Mouse (Mus musculus) lung, postnatal 14 days (tissue): ENCODE results near the gene Naif1.
A peak's percentile ranks its signal among the peaks of the same experiment; 100 is the strongest.

Experiments
- DNase-seq: peaks from one replicate; pipeline ENCODE4 v3.0.0; 2021

Naif1 gene

DNA sequence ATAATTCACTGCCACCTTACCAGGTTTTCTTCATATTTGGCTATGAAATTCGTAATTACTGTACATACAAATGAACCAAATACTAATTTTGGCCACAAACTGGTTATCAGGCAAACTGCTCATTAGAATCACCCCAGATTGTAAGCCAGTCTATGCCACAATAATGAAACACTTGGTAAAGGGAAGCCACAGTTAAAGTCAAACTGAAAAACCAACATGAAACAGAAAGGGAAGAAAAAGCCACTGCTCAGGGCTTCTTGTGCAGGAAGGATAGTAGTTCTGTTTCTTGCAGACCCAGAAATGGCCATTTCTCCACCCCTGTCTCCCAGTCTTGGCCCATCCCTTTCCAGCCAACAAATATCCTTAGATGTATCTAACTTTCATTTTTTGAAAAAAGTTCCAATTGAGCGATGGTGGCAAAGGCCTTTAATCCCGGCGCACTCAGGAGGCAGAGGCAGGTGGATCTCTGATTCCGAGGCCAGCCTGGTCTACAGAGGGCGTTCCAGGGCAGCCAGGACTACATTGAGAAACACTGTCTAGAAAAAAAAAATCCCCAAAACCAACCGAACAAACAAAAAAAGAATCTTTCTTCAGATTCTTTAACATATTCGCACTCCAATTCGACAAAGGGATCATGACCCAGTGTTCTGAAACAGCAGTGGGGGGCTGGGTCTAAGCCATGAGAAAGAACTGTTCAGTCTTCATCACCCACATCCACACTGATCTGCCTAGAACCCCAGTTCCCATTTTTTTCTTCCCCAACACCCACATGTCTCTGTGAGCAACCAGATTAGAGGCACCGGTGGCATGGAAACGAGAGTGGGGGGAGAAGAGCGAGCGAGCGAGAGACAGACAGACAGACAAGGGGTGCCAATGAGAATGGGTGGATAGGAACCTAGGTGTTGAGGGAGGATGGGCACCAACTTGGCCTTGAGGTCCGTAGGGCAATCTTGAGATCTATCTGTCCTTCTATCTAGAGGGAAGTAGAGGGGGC is at the start of gene Naif1:
Gene Naif1, plus strand, starts transcription at position 697 of the 994 bp plus-strand sequence.
- no peak for DNase-seq

DNA sequence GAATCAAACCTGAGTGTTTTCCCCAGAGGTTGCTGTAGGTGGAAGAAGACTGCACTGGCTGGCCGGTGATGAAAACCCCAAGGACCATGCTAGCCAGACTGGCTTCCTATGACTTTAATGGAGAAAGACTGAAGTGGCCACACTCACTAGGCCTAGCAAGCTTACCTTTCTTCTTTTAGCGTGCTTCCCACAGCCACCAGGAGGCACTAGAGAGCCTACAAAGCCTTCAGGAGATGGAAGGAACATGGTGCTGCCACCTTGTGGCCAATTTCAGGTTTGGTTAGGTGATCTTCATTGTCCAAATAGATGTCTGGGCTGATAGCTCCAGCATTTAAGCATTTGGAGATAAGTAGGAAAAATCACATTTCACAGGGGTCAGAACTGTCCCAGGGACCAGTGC is 45.6 kb upstream of the Naif1 start:
- DNase-seq, result peak; percentile 99

DNA sequence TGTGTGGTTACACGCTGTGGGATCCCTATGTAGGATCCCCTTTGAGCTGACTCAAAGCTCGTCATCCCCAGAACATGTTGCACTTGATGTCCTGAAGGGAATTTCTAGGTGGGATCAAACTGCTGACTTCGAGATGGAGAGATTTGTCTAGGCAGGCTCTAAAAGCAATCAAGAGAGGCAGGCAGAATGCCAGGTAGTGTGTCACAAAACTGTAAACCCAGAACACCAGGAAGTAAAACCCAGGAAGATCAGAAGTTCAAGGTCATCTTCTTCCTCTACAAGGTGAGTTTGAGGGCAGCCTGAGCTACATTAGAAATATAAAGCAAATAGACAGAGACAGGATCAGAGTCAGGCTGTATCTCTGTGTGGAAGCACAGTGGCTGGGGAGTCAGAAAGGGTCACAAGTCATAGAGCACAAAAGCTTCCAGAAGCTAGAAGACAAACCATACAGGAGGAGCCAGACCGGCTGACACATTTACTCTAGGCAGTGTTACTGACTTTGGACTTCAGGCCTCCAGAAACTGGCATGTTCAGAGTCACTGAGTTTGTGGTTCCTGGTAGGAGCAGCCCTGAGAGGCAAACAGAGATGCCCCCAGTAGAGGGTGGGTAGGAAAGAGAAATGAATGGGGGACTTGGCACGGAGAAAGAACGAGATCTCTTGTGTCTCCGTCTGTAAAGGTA is 43.0 kb upstream of the Naif1 start:
- no peak for DNase-seq

DNA sequence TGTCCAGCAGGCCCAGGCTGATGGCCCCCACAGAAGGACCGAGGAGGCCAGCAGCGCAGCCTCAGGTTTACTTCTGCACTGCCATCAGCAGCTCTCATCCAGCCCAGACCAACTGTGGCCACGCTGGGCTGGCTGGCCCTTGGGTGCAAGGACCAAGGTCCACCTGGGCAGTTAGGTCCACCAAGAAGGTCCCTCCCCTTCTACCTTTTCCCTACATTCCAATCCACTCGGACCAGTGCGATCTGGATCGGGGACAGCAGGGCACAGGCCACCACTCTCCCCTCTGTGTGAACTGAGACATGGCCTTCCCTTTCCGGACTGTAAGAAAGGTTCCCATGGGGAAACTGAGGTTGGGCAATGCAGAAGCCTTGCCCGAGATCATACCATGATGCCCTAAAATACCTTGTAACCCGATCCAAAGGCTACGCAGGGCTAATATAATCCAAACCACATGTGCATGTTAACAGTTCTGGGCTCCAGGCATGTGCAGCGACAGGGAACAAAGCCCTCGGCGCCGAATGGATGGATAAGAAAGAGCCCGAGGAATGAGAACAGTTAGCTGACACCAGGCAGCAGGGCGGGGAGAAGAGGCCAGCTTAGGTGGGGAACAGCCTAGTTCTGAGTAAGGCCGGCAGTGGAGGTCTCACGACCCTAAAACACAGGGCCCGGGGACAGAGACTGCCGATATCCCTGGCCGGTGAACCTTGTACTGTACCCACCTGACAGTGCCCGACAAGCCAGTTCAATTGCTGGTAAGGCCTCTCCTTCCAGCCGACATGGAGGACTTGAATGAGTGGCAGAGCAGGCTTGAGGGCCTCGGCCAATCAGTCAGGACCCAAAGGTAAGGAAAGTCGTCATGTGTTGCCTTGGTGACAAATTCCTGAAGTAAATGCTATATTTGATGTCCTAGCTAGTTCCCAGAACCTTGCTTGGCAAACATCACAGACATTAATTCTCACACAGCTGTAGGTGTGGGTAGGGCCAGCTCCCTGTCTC is 41.5 kb upstream of the Naif1 start:
- DNase-seq, result no peak

DNA sequence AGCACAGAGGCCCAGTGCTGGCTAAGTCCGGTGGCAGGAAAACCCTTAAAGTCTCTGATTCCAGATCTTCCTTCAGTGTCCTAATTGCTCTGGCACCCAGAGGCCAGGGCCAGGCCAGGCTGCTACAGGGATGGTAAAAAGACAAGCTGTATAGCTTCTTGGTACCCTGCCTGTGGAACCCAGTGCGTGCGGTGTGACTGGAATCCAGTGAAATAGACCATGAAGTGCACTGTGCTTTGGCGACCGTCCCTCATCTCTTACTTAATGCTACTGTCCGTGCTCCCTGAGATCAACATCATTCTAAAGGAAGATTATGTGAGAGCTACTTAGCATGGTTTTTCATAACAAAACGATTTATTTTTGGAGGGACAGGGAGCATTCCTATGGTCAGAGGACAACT is 38.9 kb upstream of the Naif1 start:
- no peak for DNase-seq

DNA sequence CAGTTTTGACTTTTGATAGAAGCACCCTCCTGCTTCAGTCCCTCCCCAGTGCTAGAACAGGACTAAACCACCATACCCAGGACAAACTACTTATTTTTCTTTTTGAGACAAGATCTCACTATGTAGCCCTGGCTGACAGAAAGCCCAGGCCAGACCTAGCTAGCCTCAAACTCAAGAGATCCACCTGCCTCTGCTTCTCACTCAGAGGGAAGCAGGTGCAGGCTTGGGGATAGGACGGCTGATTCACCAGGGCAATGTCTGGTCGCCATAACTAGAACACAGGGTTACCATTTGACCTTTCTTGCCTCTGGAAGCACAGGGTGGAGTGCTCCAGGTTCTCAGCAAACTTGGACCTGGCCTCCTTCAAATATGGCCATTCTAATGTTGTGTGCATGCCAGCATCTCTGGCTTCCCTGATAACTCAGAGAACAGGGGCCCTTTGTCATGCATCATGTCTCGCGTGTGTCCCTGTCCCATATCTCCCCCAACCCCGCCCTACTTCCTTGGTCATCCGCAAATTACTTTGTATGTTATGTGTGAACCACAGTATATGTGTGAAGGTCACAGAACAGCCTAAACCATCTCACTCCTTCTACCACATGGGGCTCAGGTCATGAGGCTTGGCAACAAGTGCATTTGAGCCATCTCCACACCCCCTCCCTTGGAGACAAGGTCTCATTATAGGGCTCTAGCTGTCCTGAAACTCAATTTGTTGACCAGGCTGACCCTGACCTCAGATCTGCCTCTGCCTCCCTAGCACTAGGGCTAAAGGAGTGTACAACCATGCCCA is 37.3 kb upstream of the Naif1 start:
- DNase-seq, result no peak

DNA sequence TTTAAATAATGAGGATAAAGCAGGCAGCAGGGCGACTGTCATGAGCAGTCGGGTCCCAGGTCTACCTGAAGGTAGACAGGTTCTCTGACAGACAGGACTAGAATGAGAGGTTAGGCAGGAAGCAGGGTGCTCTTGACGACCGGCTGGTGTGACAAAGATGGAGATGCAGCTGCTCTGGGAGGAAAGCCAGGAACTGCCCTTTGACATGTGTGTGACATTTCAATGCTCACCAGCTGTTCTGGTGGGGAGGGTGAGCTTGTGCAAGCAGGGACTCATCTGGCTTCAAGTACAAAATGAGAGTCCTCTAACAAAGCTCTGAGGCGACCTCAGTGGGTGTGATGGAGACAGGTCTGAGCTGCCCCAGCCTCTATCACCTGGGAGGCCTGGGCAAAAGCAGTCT is 36.3 kb upstream of the Naif1 start:
- peak; percentile 63 for DNase-seq

DNA sequence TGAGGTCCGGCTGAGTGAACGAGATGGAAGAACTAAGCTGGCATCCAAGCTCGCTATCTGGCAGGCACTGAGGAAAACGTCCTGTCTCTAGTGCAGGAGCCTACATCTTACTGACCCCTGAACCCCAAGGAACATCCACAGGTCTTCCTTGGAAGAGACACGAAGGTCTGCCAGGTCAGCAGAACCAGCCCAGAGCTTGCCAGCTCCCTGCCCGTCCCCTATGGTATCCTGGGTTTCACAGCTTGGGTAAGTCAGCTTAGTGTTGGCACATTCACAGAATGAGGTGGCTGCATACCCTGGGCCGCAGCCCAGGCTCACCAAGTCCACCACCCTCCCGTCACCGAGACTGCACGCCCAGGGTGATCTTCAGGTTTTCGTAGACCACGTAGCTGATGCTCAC is 34.5 kb upstream of the Naif1 start:
- DNase-seq, result no peak

DNA sequence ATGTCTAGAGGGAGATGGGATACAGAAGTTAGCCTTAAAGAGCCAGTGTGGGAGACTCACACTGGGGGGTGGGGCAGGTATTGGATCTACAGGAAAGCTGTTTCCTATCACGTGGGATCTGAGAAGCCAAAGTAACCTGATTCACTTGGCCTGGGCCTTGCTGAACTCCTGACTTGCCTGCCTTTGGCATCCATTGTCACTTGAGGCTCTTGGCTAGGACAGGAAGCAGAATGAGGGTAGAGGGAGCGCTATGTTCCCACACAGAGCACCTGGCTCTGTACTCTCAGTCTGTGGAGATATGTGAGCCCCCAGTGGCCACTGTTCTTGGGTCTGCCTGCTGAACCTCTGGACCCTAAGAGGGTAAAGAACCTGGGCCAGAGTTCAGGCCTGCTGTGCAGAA is 33.7 kb upstream of the Naif1 start:
- DNase-seq, result no peak

DNA sequence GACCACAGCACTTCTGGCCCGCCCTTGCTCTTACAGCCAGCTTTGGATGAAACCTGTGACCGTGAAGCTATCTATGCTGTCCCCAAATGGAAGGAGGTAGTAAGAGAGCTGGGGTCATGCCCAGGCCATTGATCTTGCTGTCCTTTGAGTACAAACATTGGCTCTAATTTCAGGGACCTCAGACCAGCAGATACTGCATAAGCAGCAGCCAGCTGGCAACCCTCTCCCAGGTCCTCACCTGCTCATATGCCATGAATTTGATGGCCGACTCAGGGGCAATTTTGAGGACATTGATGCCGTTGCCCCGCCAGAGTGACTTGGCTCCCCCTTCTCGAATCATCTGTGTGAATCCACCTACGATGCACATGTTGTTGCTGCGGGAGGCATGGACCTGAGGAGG is 32.8 kb upstream of the Naif1 start:
- no peak for DNase-seq

DNA sequence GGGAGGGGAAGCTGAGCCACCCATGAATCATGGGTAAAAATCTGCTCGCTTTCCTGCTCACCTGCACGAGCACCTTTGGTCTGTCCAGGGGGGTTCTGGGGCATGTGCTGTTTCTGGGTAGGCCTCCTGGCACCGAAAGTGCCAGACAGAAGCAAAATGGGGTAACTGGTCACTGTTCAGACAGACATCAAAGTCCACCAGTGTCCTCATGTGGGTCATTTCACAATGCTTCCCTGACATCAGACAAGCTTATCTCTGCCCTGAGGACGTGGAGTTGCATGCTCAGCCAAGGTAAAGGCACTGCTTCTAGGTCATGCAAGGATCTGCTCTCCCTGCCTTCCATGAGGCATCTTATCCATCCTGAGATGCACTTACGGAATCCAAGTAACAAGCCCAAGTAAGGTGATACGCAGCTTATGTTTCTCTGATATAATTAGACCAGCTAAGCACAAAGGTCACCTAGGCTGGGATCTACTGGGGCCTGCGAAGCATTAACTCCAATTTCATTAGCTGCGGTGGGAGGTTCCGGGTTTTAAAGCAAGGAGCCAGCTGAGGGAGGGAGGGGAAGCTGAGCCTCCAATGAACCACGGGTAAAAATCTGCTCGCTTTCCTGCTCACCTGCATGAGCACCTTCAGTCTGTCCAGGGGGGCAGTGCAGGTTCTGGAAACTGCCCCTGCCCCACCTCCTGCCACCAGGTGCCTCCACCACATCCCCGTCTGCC is 31.7 kb upstream of the Naif1 start:
- DNase-seq, result no peak

DNA sequence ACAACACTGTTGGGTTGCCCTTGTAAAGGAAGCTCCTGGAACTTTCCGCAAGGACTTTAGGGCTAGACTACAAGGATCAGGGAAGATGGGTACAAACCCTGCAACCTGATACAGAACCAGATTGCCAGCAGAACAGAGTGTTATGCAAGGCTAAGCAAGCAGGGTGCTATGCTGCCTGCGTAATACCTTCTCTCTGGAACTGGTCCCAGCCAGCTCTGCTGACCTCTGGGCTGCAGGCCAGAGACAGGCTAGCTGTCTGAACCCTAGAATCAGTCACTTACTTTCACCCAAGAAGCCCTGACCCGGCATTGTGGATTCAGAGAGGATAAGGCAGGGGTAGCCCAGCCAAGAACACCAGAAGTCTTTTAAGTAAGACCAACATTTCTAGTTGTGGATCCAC is 30.9 kb upstream of the Naif1 start:
- peak; percentile 74 for DNase-seq

DNA sequence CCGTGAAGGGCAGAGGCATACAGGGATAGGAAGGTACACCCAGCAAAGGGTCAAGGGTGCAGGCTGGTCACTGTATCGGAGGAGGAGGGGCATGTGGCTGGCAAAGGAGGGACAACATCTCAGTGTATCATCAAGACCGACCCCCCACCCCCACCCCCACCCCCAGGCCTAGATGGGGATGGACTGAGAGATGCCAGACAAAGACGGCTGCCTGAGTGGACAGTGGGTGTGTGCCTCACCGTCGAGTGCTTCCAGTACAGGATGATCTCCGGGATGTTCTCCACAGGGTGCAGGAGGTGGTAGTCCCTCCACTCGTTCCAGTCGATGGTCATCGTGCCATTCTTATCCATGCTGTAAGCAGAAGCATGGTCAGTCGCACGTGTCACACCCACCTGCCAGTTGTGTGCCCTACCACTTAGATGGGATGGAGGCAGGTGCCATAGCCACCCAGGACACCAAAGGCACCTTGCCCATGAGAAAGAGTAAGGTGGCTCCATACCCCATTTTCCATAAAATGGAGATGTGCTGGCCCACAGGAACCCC is 30.1 kb upstream of the Naif1 start:
- no peak for DNase-seq

DNA sequence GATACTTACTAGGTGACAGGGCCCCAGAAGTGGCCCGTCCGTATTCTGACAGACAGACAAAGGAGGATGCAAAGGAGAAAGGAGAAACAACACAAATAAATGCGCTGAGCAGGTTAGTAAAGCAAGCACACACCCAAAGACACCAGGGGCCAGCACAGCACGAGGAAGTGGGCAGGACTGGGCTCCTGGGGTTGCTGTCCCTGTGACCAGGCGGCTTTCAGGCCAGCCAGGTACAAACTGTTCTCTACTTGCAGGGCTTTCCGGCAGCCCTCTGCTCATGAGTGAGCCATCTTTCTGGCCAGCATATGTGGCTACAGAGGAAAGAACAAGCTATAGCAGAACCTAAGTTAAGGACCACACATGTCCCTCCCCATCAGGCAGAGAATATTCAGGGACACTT is 29.6 kb upstream of the Naif1 start:
- no peak for DNase-seq

DNA sequence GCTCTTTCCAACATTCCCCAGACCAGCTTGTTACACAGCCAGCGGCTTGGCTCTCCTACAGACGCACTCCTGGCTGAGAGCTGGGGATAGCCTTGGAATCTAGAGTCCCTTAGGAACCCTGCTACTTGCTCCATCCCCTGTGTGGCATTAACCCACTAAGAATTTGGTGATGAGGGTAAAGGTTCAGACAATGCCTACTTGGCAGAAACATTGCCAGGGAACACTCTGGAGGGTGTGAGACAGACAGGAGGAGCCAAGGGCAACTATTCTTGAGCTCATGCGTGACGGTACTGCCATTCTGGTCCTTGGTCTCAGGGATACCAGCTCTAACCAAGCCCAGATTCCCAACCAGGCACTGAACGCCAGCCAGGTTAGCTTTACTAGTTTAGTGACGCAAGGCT is 28.4 kb upstream of the Naif1 start:
- no peak for DNase-seq

DNA sequence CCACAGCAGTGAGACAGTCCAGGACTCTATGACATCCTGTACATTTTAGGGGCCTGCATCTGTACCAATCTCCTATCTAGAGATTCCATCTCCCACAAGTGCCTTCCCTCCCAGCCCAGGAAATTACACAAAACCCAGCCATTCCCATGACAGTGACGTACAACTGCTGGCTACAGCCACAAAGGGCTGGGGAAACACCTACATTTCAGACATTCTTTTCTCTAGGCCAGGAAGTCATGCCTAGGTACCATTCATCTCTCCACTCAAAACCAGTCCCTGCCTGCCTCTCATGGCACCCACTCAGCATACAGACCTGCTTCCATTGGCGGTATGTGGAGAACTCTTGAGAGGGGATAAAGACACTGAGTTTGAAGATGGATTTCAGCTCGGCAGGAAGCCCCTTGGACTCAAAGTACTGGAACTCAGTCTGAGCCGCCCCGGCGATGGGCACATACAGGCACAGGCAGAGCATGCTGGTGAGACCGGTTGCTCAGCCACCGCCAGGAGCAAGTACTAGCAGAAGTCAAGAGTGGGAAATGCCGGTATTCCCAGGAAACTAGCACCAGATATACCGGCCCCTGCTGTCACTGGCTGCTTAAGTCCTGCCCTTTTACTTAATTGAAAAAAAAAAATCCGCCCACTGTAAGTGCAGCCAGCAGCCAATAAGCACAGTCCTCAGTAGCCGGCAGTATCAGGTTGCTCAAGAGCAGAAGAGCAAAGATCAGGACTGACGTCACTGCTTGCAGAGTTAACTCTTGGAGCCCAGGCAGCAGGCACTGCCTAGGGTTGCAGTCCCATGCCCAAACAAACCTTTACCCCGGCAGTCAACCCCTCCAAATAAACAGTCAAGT is 26.6 kb upstream of the Naif1 start:
- DNase-seq, result peak; percentile 68

DNA sequence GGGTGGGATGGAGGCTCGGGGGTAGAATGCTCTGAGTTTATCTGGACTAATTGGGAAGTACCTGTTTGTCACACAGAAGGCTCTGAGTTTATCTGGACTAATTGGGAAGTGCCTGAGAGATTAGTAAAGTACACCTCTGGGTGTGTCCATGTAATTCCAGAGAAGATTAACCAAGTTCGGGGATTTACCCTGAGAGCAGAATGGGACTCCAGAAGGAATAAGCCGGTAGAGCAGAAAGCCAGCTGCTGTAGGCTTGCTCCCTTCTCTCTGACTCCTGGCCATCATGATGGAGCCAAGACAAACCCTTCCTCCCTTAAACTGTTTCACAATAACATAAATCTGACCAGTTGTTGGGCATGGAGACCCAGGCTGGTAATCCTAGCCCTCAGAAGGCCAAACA is 25.5 kb upstream of the Naif1 start:
- no peak for DNase-seq

DNA sequence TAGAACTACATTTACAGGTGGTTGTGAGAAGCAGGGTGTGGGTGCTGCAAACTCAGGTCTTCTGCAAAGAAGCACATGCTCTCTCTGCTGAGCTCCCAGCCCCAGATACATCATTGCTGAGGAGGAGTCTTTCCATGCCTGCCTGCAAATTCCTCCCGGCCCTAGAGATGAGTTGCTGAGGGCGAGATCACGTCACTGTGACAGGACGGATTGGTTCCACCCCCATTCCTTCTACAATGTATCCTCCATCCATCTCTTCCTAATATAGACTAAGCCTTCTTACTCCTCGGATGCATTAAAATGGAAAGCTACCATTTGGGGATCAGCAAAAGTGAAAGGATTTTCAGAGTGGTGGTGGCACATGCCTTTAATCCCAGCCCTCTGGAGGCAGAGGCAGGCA is 24.7 kb upstream of the Naif1 start:
- no peak for DNase-seq

DNA sequence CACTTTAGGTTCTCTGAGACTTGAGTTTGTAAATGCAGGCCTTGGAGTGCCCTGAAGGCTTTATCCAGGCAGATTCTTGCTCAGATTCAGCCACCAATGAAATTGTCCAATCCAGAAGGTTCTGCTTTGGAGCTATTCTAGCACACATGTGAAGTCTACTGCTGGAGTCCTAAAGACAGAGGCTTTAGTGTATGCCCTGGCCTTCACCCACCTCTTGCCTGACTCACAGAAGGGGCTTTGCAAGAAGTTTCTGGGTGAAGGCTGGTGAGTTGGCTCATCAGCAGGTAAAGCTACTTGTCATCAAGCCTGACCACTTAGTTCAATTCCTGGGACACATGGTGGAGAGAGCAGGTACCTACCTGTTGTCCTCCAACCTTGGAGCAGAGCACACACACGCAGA is 24.1 kb upstream of the Naif1 start:
- no peak for DNase-seq

DNA sequence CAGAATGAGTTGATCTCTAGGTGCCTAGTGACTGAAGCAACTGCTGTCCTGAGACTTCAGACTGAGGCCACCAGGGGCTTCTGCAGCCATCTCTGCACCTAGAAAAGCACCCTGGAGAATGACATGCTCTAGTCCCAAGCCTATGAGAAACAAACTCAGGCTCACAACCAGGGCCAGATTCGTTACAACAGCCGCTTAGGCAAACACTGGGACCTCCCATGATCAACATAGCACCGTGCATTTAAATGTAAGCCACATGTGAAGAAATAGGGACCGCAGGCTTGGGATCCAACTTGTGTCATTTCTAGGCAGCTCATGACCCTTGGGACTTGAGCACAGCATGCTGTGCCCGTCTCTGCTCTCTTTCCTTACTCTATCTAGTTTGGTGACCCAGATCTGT is 22.5 kb upstream of the Naif1 start:
- no peak for DNase-seq
